Mouse (Mus musculus) ES-Bruce4 (cell line): ENCODE results near the gene Adam1b. TPM values are rescaled to one million over a fixed set of nuclear protein-coding genes. Genes with fewer than 3 reads are reported as not detected.
"Not testable (repeated sequence)": the region's sequence is repeated elsewhere in the genome, so short reads cannot be mapped to it uniquely, and the experiment has no call there.

Experiments used
- H3K27ac ChIP-seq: 2 replicates; pipeline ENCODE4 v1.5.1; 2012; ENCODE audit warnings: low read length, inconsistent platforms; ENCODE audit not compliant: insufficient read depth
- H3K27me3 ChIP-seq: 2 replicates; pipeline ENCODE4 v1.6.1; 2012; ENCODE audit warnings: mild to moderate bottlenecking, low read length, inconsistent platforms; ENCODE audit not compliant: control insufficient read depth, poor library complexity, insufficient read depth, severe bottlenecking
- H3K36me3 ChIP-seq: 2 replicates; pipeline ENCODE4 v1.6.1; 2012; ENCODE audit warnings: inconsistent platforms, mild to moderate bottlenecking, low read length, moderate library complexity; ENCODE audit not compliant: control insufficient read depth, poor library complexity, insufficient read depth, severe bottlenecking
- H3K4me1 ChIP-seq: one replicate; pipeline ENCODE4 v1.8.1; 2011; ENCODE audit warnings: low read length; ENCODE audit not compliant: control insufficient read depth, insufficient read depth
- H3K4me3 ChIP-seq: 2 replicates; pipeline ENCODE4 v1.5.1; 2011; ENCODE audit warnings: low read depth, mild to moderate bottlenecking, low read length
- H3K9ac ChIP-seq: 2 replicates; pipeline ENCODE4 v1.6.1; 2012; ENCODE audit warnings: low read depth, mild to moderate bottlenecking, inconsistent platforms; ENCODE audit not compliant: poor library complexity, severe bottlenecking
- H3K9me3 ChIP-seq: replicated peaks from 2 replicates; pipeline ENCODE4 v1.6.1; 2012; ENCODE audit warnings: mild to moderate bottlenecking, low read length, inconsistent platforms; ENCODE audit not compliant: control insufficient read depth, poor library complexity, insufficient read depth, severe bottlenecking
- CTCF ChIP-seq: IDR thresholded peaks from one replicate; pipeline ENCODE4 v1.8.1; 2011; ENCODE audit warnings: low read depth, low read length
- EP300 ChIP-seq: IDR thresholded peaks from 2 replicates; pipeline ENCODE4 v1.6.1; 2011; ENCODE audit warnings: low read depth, low read length; ENCODE audit not compliant: insufficient read depth
- POLR2A ChIP-seq: IDR thresholded peaks from one replicate; pipeline ENCODE4 v1.8.1; 2011; ENCODE audit warnings: low read length; ENCODE audit not compliant: insufficient read depth
- polyA plus RNA-seq: library from polyadenylated mRNA; stranded (reverse); fragments of >200 nt; gene quantifications from 2 replicates; pipeline ENCODE4 v1.2.4, GENCODE M21; 2011; ENCODE audit warnings: low read depth; ENCODE audit not compliant: missing spikeins, insufficient read depth, insufficient read length

Adam1b gene
- polyA plus RNA-seq, 1 experiment: not detected

DNA sequence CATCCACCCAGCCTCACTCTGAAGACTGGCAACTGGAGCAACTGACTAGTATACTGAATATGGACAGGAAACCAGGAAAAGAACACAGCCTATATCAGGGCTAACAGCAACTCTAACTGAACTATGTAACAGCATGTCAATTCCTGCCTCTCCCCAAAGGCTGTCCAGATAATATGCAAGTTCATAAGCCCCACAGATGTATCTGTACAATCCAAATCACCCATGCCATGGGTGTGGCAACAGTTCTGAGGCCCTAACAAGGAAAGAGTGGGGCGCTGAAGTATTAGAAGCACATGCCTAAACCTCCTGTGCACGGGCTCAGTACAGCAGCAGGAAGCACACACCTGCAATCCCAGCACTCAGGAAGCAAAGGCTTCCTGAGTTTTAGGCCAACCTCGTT, 31.9 kb upstream of the Adam1b start:
- Histone ChIP-seq H3K9ac (no peak overlapping the region), H3K9me3 (no peaks in the 10 kb centered on the region), H3K27me3 (no peaks in the 10 kb centered on the region), H3K4me3 (no peak overlapping the region), H3K4me1 (peaks cover 4% of the 10 kb centered on the region), H3K36me3 (peaks cover 28% of the 10 kb centered on the region), H3K27ac (no peak overlapping the region)
- TF ChIP-seq EP300 (no peak), CTCF (no peak)

DNA sequence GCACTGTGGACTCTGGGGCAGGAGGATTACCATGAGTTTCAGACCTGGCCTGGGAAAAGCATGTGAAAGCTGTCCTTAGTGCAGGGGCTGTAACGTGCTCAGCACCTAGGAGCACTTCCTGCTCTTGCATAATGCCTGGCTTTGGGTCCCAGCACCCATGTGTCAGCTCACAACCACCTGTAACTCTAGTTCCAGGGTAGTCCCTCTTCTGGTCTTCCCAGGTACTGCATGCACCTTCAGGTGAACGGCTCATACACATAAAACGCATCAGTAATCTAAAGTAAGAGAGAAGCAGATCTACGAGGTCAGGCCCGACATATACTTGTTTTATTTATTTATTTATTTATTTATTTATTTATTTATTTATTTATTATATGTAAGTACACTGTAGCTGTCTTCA, 31.3 kb upstream of the Adam1b start:
- no peaks in the 10 kb centered on the region for H3K27me3 ChIP-seq
- no peak overlapping the region for H3K27ac ChIP-seq
- H3K4me1 ChIP-seq: peaks cover 4% of the 10 kb centered on the region
- no peak overlapping the region for H3K9ac ChIP-seq
- H3K36me3 ChIP-seq: peaks cover 33% of the 10 kb centered on the region
- TF ChIP-seq POLR2A: no peak
- peak; percentile 42 for TF ChIP-seq CTCF
- no peaks in the 10 kb centered on the region for H3K9me3 ChIP-seq
- H3K4me3 ChIP-seq: no peak overlapping the region

DNA sequence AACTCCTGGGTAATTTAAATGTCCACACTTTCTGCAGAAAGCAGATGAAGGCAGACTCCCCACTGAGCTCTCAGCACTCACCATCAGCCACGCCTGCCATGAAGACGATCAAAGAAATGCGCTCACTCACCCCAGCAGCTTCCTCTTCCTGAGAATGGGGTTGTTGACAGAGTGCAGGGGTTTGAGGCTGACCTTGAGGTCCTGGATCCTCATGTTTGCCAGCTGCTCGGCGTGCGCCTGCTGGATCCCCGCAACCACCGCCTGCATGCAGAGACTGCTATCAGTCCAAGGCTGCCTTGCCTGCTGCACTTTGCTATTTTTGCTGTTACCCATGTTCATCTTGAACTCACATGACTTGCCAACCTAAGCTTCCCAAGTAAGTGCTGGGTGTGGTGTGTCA, 23.7 kb upstream of the Adam1b start:
- Histone ChIP-seq H3K4me1 (no peaks in the 10 kb centered on the region), H3K9ac (no peak overlapping the region), H3K36me3 (peaks cover 53% of the 10 kb centered on the region), H3K4me3 (no peak overlapping the region), H3K27ac (no peak overlapping the region), H3K27me3 (no peaks in the 10 kb centered on the region), H3K9me3 (no peaks in the 10 kb centered on the region)
- no peak for TF ChIP-seq EP300
- TF ChIP-seq CTCF: no peak
- no peak for TF ChIP-seq POLR2A

DNA sequence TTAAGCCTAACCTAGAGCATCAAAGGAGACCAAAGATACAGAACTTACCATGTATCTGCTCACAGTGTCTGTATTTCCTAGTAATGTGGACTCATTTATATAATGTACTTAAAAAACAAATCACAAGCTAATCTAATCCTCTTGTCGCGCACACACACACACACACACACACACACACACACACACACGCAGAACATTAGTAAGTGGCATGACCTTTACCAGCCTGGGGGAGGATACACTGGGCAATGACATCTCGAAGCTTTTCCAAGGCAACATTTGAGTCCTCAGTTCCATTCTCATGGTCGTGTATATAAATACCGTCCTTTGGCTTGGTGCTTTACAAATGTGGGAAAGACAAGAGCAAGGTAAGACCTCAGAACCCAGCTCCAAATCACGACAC, 23.3 kb upstream of the Adam1b start:
- Histone ChIP-seq H3K4me3 (no peak overlapping the region), H3K27ac (no peak overlapping the region), H3K9me3 (no peaks in the 10 kb centered on the region), H3K27me3 (no peaks in the 10 kb centered on the region), H3K36me3 (peaks cover 52% of the 10 kb centered on the region), H3K4me1 (no peaks in the 10 kb centered on the region), H3K9ac (no peak overlapping the region)
- TF ChIP-seq POLR2A: no peak
- TF ChIP-seq CTCF: no peak
- no peak for TF ChIP-seq EP300

DNA sequence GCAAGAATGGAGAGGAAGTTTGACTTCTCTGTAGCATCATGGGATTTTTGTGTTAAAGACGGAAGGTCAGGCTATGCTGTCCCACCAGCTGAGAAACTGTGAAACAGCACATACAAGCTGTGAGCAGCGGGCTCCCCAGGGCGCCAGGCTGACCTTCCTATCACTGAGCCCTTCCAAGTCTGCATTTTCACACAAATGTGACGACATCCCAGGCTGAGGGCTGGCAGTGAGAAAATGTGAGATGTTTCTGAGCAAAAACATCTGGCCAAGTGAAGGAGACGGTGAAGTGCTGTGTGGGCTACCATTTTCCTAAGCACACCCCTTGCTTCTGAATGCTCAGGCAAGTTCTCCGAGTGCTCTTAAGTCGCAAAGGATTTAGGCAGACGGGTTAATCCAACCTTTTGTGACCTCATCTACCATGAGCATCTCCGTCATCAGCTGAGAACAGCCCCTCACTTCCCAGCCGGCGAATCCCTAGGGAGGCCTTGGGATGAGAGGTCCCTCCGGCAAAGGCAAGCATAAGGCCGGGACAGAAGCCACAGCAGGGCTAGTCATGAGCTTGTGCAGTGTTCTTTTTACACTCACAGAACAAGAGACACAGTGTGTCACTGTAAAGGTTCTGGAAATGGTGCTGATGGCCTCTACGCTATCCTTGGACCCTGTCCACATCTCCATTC, 22.7 kb upstream of the Adam1b start:
- Histone ChIP-seq H3K4me3 (no peak overlapping the region), H3K9ac (no peak overlapping the region), H3K36me3 (peaks cover 46% of the 10 kb centered on the region), H3K27me3 (no peaks in the 10 kb centered on the region), H3K4me1 (no peaks in the 10 kb centered on the region), H3K27ac (no peak overlapping the region), H3K9me3 (no peaks in the 10 kb centered on the region)
- TF ChIP-seq POLR2A (no peak), EP300 (no peak), CTCF (no peak)

DNA sequence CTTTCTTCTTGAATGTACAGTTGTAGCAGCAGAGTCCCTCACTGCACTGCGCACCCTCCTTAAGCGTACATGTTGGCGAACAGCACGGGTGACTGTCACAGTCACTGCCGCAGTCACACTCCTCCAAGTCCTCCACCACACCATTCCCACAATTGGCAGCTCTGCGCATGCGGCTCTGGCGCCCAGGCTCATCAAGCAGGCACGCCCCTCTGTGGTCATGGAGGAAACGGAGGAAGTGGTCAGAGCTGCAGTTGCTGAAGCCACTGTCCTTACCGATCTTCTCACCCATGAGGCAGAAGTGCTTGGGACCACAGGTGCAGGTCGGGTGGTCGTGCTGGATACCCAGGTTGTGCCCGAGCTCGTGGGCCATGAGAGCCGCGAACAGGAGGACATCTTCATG, 16.5 kb upstream of the Adam1b start:
- not testable (repeated sequence) for H3K27me3 ChIP-seq, H3K9ac ChIP-seq, H3K27ac ChIP-seq, H3K4me3 ChIP-seq, H3K9me3 ChIP-seq, H3K4me1 ChIP-seq, H3K36me3 ChIP-seq
